Mouse (Mus musculus) myocyte (in vitro differentiated cells): Measurements from ENCODE around the gene Nup155. TPM values are rescaled to one million over a fixed set of nuclear protein-coding genes. Genes with fewer than 3 reads are reported as not detected.

Experiments used
- H3K27me3 ChIP-seq: one replicate; pipeline ENCODE4 v1.6.1; 2011; ENCODE audit not compliant: control insufficient read depth, insufficient read depth, insufficient read length
- H3K36me3 ChIP-seq: one replicate; pipeline ENCODE4 v1.6.1; 2011; ENCODE audit not compliant: control insufficient read depth, insufficient read depth
- H3K4me2 ChIP-seq: one replicate; pipeline ENCODE4 v1.6.1; 2011; ENCODE audit warnings: low read depth, control low read depth
- H3K4me3 ChIP-seq: one replicate; pipeline ENCODE4 v1.5.1; 2011; ENCODE audit warnings: mild to moderate bottlenecking, control low read depth, moderate library complexity
- H3K79me2 ChIP-seq: one replicate; pipeline ENCODE4 v1.6.1; 2011; ENCODE audit not compliant: control insufficient read depth, insufficient read depth
- H3ac ChIP-seq: one replicate; pipeline ENCODE4 v1.6.1; 2011; ENCODE audit not compliant: control insufficient read depth, insufficient read length
- CEBPB ChIP-seq: IDR thresholded peaks from 2 replicates; pipeline ENCODE4 v1.6.1; 2011; ENCODE audit warnings: mild to moderate bottlenecking, moderate library complexity; ENCODE audit not compliant: poor library complexity, insufficient read depth, severe bottlenecking
- E2F4 ChIP-seq: IDR thresholded peaks from one replicate; pipeline ENCODE4 v1.6.1; 2011; ENCODE audit warnings: mild to moderate bottlenecking, control low read depth, moderate library complexity; ENCODE audit not compliant: insufficient read depth
- MAX ChIP-seq: IDR thresholded peaks from one replicate; pipeline ENCODE4 v1.6.1; 2011; ENCODE audit warnings: low read depth, mild to moderate bottlenecking, control low read depth
- MYOD1 ChIP-seq, 3 experiments: IDR thresholded peaks; one replicate each; pipeline ENCODE4 v1.6.1; 2011; ENCODE audit warnings: control low read depth in 2 of 3, low read depth in 2 of 3, mild to moderate bottlenecking in 2 of 3, moderate library complexity in 1 of 3; ENCODE audit not compliant: insufficient read length in 2 of 3, control insufficient read depth in 1 of 3
- MYOG ChIP-seq, 3 experiments: IDR thresholded peaks; one replicate each; pipeline ENCODE4 v1.6.1; 2011; ENCODE audit warnings: control low read depth in 2 of 3, low read depth in 2 of 3, mild to moderate bottlenecking in 2 of 3; ENCODE audit not compliant: insufficient read length in 2 of 3, control insufficient read depth in 1 of 3, insufficient read depth in 1 of 3
- POLR2A ChIP-seq: IDR thresholded peaks from one replicate; pipeline ENCODE4 v1.6.1; 2011; ENCODE audit warnings: low read depth, mild to moderate bottlenecking, control low read depth, moderate library complexity; ENCODE audit not compliant: insufficient read length
- POLR2AphosphoS2 ChIP-seq: IDR thresholded peaks from one replicate; pipeline ENCODE4 v1.6.1; 2011; ENCODE audit warnings: low read depth, control low read depth; ENCODE audit not compliant: insufficient read length
- REST ChIP-seq: IDR thresholded peaks from one replicate; pipeline ENCODE4 v1.6.1; 2011; ENCODE audit warnings: mild to moderate bottlenecking, control low read depth, moderate library complexity; ENCODE audit not compliant: insufficient read depth, insufficient read length
- SRF ChIP-seq: IDR thresholded peaks from one replicate; pipeline ENCODE4 v1.6.1; 2011; ENCODE audit warnings: low read depth; ENCODE audit not compliant: control insufficient read depth, insufficient read length
- TCF12 ChIP-seq: IDR thresholded peaks from one replicate; pipeline ENCODE4 v1.6.1; 2011; ENCODE audit warnings: mild to moderate bottlenecking, control low read depth; ENCODE audit not compliant: poor library complexity, insufficient read depth, severe bottlenecking
- TCF3 ChIP-seq: IDR thresholded peaks from one replicate; pipeline ENCODE4 v1.6.1; 2011; ENCODE audit warnings: low read depth, control low read depth; ENCODE audit not compliant: insufficient read length
- USF1 ChIP-seq: IDR thresholded peaks from one replicate; pipeline ENCODE4 v1.6.1; 2011; ENCODE audit warnings: low read depth, mild to moderate bottlenecking, control low read depth, moderate library complexity
- polyA plus RNA-seq: library from polyadenylated mRNA; unstranded; fragments of >200 nt; fragmentation: generic; extraction: Trizol; gene quantifications from one replicate; pipeline ENCODE4 v1.2.1, GENCODE M21; 2012; ENCODE audit warnings: missing spikeins

Gene Nup155
- polyA plus RNA-seq, 1 experiment, result 9.7 TPM

DNA sequence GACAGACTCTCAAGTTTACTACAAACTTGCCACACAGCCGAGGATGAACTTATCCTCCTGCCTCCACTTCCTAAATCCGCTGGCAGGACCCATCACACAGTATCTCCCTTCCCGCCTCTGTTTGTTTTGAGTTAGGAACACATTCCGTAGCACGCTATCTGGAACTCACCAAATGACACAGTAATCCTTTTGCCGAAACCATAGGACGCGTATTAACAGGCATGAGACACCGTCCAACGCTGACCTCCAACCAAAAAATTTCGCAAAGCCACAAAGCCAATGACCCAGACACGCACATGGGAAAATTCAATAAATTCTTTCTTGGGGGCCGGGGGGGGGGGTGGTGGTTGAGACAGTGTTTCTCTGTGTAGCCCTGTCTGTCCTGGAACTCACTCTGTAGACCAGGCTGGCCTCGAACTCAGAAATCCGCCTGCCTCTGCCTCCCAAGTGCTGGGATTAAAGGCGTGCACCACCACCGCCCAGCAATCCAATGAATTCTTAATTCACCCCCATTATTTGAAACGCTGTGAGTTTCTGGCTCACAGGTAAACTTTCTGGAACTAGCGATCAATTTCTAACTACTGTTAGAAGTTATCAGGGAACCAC is 610 bp upstream of the Nup155 start:
- H3K36me3 ChIP-seq, result peaks cover 19% of the 10 kb centered on the region
- peaks cover 29% of the 10 kb centered on the region for H3K79me2 ChIP-seq

DNA sequence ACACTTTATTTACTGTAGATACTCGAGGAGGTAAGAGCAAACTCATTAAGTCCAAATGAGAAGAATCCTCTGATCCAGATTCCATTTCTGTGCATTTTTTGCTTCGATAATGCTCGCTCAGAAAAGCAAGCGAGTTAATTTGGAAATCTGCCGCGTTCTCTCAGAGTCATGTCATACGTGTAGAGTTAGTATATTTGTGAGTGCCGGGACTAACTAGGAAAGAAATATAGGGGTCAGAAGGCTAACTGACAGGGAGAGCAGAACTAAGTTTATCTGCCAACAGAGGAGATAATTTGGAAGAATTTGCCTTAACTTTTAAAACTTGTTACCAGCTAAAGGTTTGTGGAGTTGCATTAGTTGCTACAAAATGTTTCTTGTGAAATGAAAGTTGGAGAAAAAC is 709 bp downstream of the Nup155 start:
- H3ac ChIP-seq, result peak overlapping the region; percentile 23
- TF ChIP-seq USF1, result no peak
- no peak for TF ChIP-seq MYOD1 (IDR thresholded peaks at IDR 0.05; ENCODE audit: control insufficient read depth in 1 of 3, insufficient read length in 2 of 3, low read depth in 2 of 3)
- TF ChIP-seq TCF12, result no peak
- TF ChIP-seq REST, result no peak
- TF ChIP-seq POLR2AphosphoS2, result no peak
- no peak for TF ChIP-seq E2F4
- TF ChIP-seq MAX, result no peak
- TF ChIP-seq SRF, result no peak
- TF ChIP-seq CEBPB, result no peak
- TF ChIP-seq MYOG (IDR thresholded peaks at IDR 0.05; ENCODE audit: control insufficient read depth in 1 of 3, insufficient read depth in 1 of 3, insufficient read length in 2 of 3, low read depth in 2 of 3), result no peak
- no peak for TF ChIP-seq TCF3
- peaks cover 25% of the 10 kb centered on the region for H3K36me3 ChIP-seq
- no peaks in the 10 kb centered on the region for H3K27me3 ChIP-seq
- peak overlapping the region; percentile 78 for H3K4me3 ChIP-seq
- H3K79me2 ChIP-seq, result peaks cover 29% of the 10 kb centered on the region
- peak overlapping the region; percentile 75 for H3K4me2 ChIP-seq

More for the DNA sequence above, 610 bp upstream of the Nup155 start:
- Histone ChIP-seq H3K4me3 (peak overlapping the region; percentile 78), H3ac (peak overlapping the region; percentile 23), H3K4me2 (peak overlapping the region; percentile 66), H3K27me3 (no peaks in the 10 kb centered on the region)
- no peak for TF ChIP-seq CEBPB
- TF ChIP-seq MAX, result no peak
- TF ChIP-seq SRF, result no peak
- no peak for TF ChIP-seq POLR2A
- TF ChIP-seq REST, result no peak
- TF ChIP-seq MYOG (IDR thresholded peaks at IDR 0.05; ENCODE audit: control insufficient read depth in 1 of 3, insufficient read depth in 1 of 3, insufficient read length in 2 of 3, low read depth in 2 of 3), result no peak
- no peak for TF ChIP-seq POLR2AphosphoS2
- TF ChIP-seq TCF12, result no peak
- TF ChIP-seq E2F4, result no peak
- TF ChIP-seq MYOD1 (IDR thresholded peaks at IDR 0.05; ENCODE audit: control insufficient read depth in 1 of 3, insufficient read length in 2 of 3, low read depth in 2 of 3), result no peak
- TF ChIP-seq TCF3, result no peak
- TF ChIP-seq USF1, result no peak

DNA sequence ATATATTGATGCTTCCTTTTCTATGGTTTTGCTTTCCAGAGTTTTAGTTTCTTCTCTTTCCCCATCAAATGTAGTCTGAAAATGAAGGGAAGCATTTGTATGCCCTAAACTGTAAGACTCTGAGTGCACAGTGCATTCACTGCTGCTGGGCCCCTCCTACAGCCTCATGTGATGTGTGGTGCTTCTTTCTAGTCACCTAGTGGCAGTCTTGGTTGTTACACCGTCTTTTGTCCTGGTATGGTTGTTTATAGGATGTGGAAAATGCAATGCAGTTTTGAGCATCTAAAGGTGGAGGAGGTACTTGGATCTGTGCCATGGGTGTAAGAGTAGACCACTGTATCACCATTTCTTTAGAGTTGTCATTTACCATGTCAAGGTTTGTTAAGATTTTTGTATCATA is 20.2 kb downstream of the Nup155 start:
- H3ac ChIP-seq, result no peak overlapping the region
- no peak for TF ChIP-seq E2F4
- TF ChIP-seq CEBPB, result no peak
- TF ChIP-seq SRF, result no peak
- no peak for TF ChIP-seq USF1
- no peak for TF ChIP-seq MYOD1 (IDR thresholded peaks at IDR 0.05; ENCODE audit: control insufficient read depth in 1 of 3, insufficient read length in 2 of 3, low read depth in 2 of 3)
- H3K4me2 ChIP-seq, result no peak overlapping the region
- H3K79me2 ChIP-seq, result no peaks in the 10 kb centered on the region
- no peaks in the 10 kb centered on the region for H3K27me3 ChIP-seq
- peaks cover 73% of the 10 kb centered on the region for H3K36me3 ChIP-seq
- H3K4me3 ChIP-seq, result no peak overlapping the region

DNA sequence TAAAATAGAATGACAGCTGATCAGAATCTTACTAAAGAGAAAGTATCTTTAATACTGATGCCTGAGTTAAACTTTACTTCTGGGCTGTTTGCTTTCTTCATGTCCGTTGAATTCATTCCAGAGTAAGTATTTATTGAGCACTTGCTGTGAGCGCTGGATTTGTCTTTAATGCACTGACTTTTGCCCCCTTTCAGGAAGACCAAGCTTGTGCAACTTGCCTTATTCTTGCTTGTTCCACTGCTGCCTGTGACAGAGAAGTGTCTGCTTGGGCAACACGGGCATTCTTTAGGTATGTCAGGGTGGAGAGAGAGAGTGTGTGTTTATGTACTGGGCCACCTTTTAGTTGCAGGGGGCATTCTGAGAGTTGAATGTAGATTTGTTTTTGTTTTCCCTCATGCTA is 22.2 kb downstream of the Nup155 start:
- no peak overlapping the region for H3K4me3 ChIP-seq
- H3K79me2 ChIP-seq, result no peaks in the 10 kb centered on the region
- peaks cover 85% of the 10 kb centered on the region for H3K36me3 ChIP-seq
- no peak overlapping the region for H3ac ChIP-seq
- H3K4me2 ChIP-seq, result no peak overlapping the region
- H3K27me3 ChIP-seq, result no peaks in the 10 kb centered on the region
- TF ChIP-seq E2F4, result no peak
- no peak for TF ChIP-seq MYOG (IDR thresholded peaks at IDR 0.05; ENCODE audit: control insufficient read depth in 1 of 3, insufficient read depth in 1 of 3, insufficient read length in 2 of 3, low read depth in 2 of 3)
- no peak for TF ChIP-seq SRF
- TF ChIP-seq POLR2AphosphoS2, result no peak
- no peak for TF ChIP-seq TCF3
- TF ChIP-seq POLR2A, result no peak
- TF ChIP-seq MYOD1 (IDR thresholded peaks at IDR 0.05; ENCODE audit: control insufficient read depth in 1 of 3, insufficient read length in 2 of 3, low read depth in 2 of 3), result no peak

DNA sequence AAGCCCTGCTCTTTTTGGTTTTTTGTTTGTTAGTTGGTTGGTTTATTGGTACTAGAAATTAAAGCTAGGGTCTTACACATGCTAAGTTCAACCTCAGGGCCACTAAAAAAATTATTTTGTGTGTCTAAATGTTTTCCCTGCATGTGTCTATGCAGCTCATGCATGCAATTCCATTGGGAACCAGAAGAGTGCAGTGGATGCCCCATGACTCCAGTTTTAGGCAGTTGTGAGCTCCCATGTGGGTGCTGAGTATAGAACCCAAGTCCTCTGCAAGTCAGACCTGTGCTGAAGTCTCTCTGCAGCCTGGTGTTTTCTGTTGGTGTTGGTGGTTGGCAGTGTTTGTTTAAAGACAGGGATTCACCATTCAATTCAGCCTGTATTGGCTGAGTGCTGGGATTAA is 22.7 kb downstream of the Nup155 start:
- Histone ChIP-seq H3K4me3 (no peak overlapping the region), H3K27me3 (no peaks in the 10 kb centered on the region), H3K36me3 (peaks cover 85% of the 10 kb centered on the region), H3K79me2 (no peaks in the 10 kb centered on the region), H3ac (no peak overlapping the region), H3K4me2 (no peak overlapping the region)
- TF ChIP-seq USF1 (no peak), MAX (no peak), TCF12 (no peak), MYOD1 (IDR thresholded peaks at IDR 0.05; ENCODE audit: control insufficient read depth in 1 of 3, insufficient read length in 2 of 3, low read depth in 2 of 3) (no peak), CEBPB (no peak), TCF3 (no peak), MYOG (IDR thresholded peaks at IDR 0.05; ENCODE audit: control insufficient read depth in 1 of 3, insufficient read depth in 1 of 3, insufficient read length in 2 of 3, low read depth in 2 of 3) (no peak), SRF (no peak), POLR2A (no peak), REST (no peak), POLR2AphosphoS2 (no peak), E2F4 (no peak)
